Mouse (Mus musculus) kidney, adult 2 months (tissue): ENCODE measurements around the gene 1810009A15Rik.
"Not testable (repeated sequence)": the region's sequence is repeated elsewhere in the genome, so short reads cannot be mapped to it uniquely, and the experiment has no call there.

ENCODE experiments used
- CTCF ChIP-seq: fragments of 200-500 bp; conservative IDR thresholded peaks from 2 replicates; pipeline ENCODE4 v1.5.1; 2011; ENCODE audit warnings: low read depth, mild to moderate bottlenecking, control low read depth, low read length, moderate library complexity, mixed read lengths; ENCODE audit not compliant: insufficient read depth, insufficient read length
- POLR2A ChIP-seq: fragments of 200-500 bp; IDR thresholded peaks from one replicate; pipeline ENCODE4 v1.6.1; 2011; ENCODE audit warnings: low read depth, low read length, control low read depth

DNA sequence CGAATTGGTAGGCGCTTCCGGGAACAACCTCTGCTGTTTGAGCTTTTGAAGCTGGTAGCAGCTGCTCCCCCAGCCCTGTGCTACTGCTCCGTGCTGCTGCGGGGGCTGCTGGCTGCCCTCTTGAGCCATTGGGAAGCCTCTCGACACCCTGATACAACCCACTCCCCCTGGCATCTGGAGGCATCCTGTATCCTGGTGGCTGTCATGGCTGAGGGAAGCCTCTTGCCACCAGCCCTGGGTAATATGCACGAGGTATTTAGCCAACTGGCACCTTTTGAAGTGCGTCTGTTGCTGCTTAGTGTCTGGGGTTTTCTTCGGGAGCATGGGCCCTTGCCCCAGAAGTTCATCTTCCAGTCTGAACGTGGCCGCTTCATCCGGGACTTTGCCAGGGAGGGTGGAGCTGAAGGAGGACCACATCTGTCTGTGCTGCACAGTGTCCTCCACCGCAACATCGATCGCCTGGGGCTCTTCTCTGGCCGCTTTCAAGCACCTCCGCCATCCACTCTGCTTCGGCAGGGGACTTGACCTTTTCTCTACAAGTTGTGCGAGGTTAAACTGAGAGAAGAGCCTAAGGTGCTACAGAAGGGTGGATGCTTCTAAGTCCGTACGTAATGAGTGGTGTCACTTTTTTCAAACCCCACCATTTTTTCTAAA lies 8.7 kb downstream of the 1810009A15Rik start:
- not testable (repeated sequence) for TF ChIP-seq CTCF, POLR2A
